Mouse (Mus musculus) gonadal fat pad, adult 2 months (tissue): Measurements from ENCODE around the gene Inpp4a. TPM values are rescaled to one million over a fixed set of nuclear protein-coding genes. Genes with fewer than 3 reads are reported as not detected.

ENCODE experiments used
- DNase-seq: peaks from one replicate; pipeline ENCODE4 v3.0.0-alpha.2; 2012; ENCODE audit warnings: low read depth
- polyA plus RNA-seq: library from polyadenylated mRNA; depleted of rRNA; stranded (reverse); fragments of >200 nt; gene quantifications from 2 replicates; pipeline ENCODE4 v1.2.3, GENCODE M21; 2012

Gene Inpp4a
- polyA plus RNA-seq, 1 experiment: 10.6 TPM

DNA sequence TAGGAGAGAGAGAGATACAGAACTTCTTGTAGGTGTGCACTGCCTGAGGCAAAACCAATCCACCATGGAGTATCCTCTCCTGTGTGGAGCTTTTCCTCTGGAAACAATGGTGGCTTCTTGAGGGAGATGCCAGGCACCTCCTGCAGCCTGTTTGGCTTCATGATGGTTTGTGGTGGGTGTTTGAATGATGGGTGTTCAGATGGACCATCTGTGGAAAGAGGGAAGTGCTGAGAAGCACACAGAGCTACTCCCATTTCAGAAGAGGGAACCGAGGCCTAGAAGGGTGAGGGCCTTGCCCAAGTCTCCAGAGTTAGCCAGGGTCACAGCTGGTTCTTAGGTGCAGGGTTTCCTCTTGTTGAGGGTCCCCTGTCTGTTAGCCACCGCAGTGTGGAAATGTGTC, 23.0 kb downstream of the Inpp4a start:
- no peak for DNase-seq

GRCm38 (mm10) chr1:37323208-37323607, 23.5 kb downstream of the Inpp4a start:
- DNase-seq: no peak

DNA sequence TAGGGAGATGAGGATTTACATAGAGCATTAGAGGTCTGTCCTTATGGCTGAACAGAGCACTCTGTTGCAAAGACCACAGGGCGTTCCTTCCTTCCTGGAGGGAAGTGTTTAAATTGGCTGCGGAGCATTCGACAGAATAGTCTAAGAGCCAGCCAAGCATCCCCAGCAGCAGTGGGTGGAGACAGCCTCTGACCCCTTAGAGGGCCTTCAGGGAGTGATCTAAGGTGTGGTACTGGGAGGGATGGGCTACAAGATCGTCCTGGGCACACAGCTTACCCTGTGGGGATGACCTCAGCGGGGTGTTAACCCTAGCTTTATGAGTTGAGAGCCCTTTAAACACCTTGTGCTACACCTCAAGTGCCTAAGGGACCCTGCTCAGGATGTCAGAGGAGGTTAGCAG, 24.9 kb downstream of the Inpp4a start:
- DNase-seq: no peak

DNA sequence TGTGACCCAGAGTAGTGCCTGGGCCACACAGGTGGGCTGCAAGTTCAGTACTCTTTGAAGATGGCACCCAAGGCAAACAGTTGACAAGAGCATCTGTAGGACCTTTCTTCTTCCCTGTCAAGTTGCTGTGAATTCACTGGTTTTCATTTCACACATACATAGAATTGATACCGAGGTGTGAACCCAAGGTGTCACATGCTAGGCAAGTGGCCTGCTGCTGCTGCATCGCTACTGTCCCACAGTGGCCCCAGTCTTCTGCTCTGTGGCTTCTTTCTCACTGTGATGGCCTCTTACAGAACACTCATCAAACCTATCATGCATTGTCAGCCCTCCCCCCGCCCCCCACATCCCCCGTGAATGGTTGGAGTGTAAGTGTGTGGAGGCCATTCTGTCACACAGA, 27.6 kb downstream of the Inpp4a start:
- DNase-seq: no peak

GRCm38 (mm10) chr1:37329132-37329531, 29.5 kb downstream of the Inpp4a start:
- no peak for DNase-seq

- DNase-seq: no peak
Observed at GRCm38 (mm10) chr1:37329831-37330230, 30.2 kb downstream of the Inpp4a start.

DNA sequence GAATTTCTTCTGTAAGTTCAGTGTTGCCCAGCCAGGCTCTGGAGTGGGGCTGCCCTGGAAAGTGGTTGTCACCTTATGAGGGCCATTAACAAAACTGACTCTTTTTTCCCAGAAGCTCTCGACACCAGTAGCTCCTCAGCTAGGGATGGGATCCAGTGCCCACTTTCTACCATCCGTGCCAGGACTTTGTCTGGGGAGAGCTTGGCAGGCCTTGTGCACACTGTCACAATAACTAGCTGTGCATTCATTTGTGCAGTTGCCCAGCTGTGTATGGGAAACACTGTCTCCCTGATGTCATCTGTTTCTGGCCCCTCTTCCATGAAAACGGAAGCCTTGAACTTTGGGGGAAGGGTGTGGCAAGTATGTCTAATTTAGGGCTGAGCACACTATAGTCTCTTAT, 33.1 kb downstream of the Inpp4a start:
- no peak for DNase-seq

DNA sequence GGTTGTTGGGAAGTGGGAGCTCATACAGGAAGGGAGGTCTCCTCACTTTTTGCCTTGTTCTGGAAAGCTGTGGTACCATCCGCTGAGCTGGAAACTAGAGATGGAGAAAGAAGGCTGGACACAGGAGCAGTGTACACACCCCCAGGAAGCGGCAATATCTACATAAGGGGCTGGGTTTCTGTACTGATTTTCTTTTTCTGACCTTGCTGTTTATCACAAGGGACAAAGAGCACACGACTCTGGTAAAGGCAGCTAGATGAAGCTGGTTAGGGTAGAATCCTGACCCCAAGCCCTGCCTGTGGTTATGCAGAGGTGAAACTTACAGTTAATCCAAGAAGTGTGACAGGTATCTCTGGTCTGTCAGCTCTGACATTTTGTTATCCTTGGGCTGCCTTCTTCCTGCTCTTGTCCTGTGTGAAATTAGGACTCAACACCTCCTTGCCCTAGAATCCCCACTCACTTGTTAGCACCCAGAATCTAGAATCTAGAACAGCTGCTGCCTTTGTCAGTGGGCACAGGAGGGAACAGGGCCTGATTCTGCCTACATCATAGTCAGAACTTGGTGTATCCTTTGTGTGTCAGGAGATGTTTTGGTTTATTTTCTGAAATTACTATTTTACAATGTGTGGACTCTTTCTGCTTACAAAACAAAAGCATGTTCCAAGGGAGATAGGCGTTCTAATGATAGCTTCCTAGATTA, 34.2 kb downstream of the Inpp4a start:
- DNase-seq: no peak

DNA sequence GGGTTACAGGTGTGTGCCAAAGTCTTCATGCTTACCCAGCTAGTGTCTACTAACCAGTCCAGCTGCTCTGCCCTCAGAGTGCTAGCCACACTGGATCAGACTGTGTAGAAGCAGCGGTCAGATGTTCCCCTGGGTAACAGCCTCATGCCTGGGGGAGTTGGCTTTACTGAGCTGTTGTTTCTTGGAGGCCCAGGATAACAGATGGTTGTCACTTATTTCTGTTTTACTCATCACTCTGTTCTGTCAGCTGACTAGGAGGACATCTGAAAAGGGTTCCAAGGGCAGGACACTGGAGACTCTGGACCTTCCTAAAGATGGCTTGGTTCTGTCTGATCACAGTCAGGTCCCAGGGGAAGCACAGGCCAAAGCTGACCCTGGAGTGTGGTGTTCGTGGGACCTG, 36.4 kb downstream of the Inpp4a start:
- no peak for DNase-seq

DNA sequence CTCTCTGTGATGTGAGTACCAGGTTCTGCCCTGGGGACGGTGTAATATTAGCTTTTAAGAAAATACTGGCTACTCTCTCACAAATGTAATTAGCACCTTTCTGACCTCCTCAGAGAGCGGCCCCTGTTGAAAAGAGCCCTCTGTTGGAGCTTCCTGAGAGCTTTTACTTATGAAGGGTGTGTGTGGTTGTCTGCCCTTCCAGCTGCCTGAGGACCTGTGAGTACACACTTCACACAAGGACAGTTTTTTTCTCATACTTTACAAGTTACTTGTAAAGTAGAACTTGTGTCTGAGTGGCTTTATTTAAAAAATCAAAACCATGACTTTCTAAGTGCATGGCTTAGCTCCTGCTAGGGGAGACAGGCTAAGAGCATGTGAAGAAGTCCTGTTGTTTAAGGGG, 37.1 kb downstream of the Inpp4a start:
- DNase-seq: no peak

DNA sequence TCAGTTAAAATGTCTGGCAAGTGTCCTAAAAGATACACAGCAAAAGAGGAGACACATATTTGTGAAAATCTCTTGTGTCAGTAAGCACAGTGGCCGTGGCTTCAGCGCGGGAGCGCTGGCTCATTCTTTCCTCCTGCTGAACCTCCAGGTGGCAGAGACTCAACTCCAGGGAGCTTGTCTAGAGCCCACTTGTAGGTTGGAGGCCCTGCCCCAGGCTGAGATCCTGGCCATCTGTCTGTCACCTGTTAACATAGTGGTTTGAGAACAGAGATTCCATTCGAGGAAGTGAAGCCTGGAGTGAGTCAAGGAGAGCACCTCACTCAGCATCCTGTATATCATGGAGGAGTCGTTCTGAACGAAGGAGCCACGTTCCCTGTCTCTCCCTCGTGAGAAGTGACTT, 37.6 kb downstream of the Inpp4a start:
- no peak for DNase-seq

- no peak for DNase-seq
Observed at GRCm38 (mm10) chr1:37339144-37339543, 39.5 kb downstream of the Inpp4a start.

GRCm38 (mm10) chr1:37341347-37341746, 41.7 kb downstream of the Inpp4a start:
- DNase-seq: no peak

- no peak for DNase-seq
Observed at GRCm38 (mm10) chr1:37341914-37342313, 42.2 kb downstream of the Inpp4a start.

DNA sequence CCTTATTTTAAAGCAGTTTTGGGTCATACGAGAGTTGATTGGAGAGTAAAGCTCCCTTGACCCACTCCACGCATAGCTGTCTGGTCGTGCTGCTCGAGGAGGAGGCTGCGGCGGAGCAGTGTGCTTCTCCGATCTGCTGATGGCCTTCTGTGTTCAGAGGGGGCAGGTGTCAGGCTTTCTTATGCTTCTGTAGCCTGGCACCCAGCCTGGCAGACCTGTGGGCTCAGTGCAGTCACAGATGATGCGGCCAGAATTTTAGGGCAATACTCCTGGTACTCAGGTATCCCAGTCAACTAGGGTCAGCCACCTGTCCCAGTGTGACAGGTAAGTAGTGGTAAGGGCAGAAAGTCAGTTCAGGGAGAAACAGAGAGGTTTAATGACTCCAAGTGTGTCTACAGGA, 42.9 kb downstream of the Inpp4a start:
- DNase-seq: no peak

DNA sequence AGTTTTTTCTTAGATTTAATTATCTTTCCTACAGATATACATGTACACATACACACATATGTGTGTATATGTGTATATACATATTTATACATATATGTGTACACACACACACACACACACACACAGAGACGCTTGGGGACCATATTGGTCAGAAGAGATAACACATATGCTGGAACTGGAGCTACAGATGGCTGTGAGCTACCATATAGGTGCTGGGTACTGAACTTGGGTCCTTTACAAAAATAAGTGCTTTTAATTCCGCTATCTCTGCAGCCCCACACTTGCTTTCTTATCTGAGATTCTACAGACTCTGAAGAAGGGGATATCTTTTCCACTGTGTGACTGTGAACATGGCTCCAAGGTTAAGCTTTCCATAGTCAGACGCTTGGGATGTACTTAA, 43.6 kb downstream of the Inpp4a start:
- no peak for DNase-seq

DNA sequence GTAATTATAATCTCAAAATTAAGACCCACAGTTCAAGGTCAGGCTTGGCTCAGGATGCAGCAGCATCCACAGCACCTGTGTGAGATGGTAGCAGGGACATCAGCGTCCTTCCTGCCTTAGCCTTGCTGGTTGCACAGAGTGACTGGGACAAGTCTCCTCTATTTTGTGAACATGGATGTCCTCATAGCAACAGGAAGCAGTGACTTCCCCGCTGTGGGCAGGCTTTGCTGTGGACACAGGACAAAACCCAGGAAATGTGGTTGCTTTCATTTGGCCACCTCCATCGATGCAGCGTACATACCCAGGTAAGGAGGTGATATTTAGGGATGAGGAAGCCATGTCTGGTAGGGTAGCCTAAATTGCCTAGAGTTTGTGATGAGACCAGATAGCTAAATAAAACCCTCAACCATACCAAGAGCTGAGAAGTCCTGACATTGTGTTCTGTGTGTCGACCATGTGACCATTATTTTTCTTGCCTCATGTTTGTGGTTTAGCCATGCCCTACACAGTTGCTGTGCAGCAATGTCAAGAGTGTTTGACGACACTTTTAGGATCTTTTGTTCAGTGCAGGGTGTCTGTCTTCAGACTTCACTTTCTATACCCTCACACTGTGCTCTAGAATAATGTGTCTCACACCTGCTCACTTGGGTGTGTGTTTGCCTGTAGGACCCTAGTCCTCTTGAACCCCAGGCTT, 44.7 kb downstream of the Inpp4a start:
- no peak for DNase-seq

- DNase-seq: peak; percentile 69
Observed at GRCm38 (mm10) chr1:37347361-37348080, 47.9 kb downstream of the Inpp4a start.

DNA sequence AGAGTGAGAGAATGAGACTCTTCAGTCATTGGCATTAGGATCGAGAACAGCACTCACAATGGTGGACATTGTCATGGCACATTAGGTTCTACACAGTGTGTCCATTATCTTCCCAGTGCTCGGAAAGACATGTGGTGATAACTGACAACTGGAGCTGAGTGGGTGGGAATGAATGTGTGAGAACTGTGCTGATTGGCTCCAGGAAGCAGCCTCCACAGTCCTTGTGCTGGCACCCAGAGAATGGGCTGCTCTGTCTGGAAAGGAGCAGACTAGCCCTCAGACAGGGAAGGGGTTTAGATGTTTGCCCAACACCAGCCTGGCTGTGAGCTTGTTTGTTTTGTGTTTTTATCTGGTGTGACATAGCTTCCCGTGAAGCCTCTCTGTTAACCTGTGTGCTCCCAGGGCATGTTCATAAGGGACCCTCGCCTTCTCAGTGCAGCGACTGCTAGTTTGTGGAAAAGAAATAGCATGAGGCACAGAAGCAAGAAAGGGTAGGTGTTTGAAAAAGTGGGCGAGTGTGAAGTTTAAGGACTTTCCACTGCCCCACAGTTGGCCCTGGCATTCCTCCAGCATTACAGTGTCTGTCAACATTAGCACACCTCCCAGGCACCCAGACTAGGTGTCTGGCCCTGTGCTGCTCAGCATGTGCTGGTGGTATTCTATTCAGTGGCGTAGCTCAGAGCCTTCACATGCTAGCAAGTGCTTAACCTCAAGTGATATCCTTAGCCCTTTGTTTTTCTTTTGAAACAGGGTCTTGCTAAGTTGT, 51.4 kb downstream of the Inpp4a start:
- no peak for DNase-seq

GRCm38 (mm10) chr1:37351961-37352360, 52.3 kb downstream of the Inpp4a start:
- no peak for DNase-seq

GRCm38 (mm10) chr1:37353456-37353855, 53.8 kb downstream of the Inpp4a start:
- DNase-seq: no peak

GRCm38 (mm10) chr1:37355492-37355891, 55.8 kb downstream of the Inpp4a start:
- DNase-seq: no peak
